Mouse (Mus musculus): ENCODE results near the gene Nuak1.

GRCm38 (mm10) chr10:84400037-84400681 is 40.2 kb downstream of the Nuak1 start:
- TF ChIP-seq CTCF (IDR thresholded peaks at IDR 0.05; ENCODE audit: control insufficient read depth, insufficient read depth, low read length) (no peak), POLR2A (IDR thresholded peaks at IDR 0.05; ENCODE audit: borderline replicate concordance, control insufficient read depth, low read depth, low read length) (no peak)
